Mouse (Mus musculus): ENCODE data around the gene Exoc2.

Exoc2 gene

GRCm38 (mm10) chr13:30776021-30776420 is 197.9 kb downstream of the Exoc2 start:
- no peak for DNase-seq (ENCODE audit: low read depth, low spot score)

GRCm38 (mm10) chr13:30767477-30768127 is 206.3 kb downstream of the Exoc2 start:
- no peak for DNase-seq (ENCODE audit: low read depth, low spot score)

GRCm38 (mm10) chr13:30766636-30767476 is 207.0 kb downstream of the Exoc2 start:
- DNase-seq (ENCODE audit: low read depth, low spot score), result no peak

DNA sequence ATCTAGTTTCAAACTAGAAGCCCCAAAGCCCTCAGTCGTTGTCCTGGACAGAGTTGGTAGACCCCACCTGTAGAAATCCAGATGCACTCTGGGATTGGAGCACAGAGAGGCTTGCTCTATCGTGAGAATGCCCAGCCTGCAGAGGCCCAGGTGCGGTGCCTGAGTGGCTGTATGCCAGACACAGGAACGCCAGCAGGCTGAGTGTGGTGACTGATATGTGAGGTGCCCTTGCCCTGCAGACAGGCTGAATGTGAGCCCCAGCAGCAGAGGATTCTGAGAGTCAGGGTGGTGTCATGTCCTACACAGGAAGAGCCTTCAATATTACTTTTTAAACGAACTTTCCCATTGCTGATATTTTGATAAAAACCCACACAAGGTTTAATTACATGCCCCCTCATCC is 208.0 kb downstream of the Exoc2 start:
- DNase-seq (ENCODE audit: low read depth, low spot score), result no peak

- no peak for DNase-seq (ENCODE audit: low read depth, low spot score)
Measured at GRCm38 (mm10) chr13:30764014-30764740, 209.7 kb downstream of the Exoc2 start.

Data from 3T3-L1 (cell line).